Comparison of ENCODE assay signal across 16 mouse cellular contexts in the genomic region with DNA sequence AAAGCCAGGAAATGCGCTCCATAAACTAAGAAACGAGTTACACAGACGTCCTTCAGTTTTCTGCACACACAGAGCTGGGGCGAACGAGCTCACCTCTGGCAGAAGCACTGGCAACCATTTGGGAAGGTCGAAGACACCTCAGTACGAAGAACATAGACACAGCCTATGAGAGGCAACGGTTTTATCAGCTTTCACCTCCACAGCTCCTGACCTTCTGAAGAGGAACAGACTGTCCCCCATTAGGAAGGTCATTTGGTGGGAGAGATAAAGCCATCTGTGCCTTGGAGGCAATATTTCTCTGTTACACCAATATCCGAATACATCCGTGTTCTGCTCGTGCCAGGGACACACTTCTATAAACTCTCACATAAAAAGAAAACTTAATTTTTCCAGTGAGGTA.
DNase-seq lines count a peak whose midpoint lies in the region; ATAC-seq and TF ChIP-seq lines count a peak whose summit lies in the region.
"Had no signal": no experiment of that assay in that cellular context is flagged by ENCODE, and none has a peak within 500 bp of the region (broad histone marks: within the 10 kb centered on the region; RNA-seq: fewer than 3 reads in every experiment).

No protein-coding gene starts in this region.

- no peak for TF ChIP-seq POLR2A in kidney, adult 2 months (IDR thresholded peaks at IDR 0.05; ENCODE audit: low read depth, low read length)

- TF ChIP-seq CTCF in gastrocnemius, adult 2 months (IDR thresholded peaks at IDR 0.05): no peak
- TF ChIP-seq CTCF in kidney, adult 2 months (conservative IDR thresholded peaks at IDR 0.05; ENCODE audit: insufficient read depth, insufficient read length, low read depth, low read length): no peak
- TF ChIP-seq CTCF in midbrain, postnatal 0 days (IDR thresholded peaks at IDR 0.05): no peak

- no peak overlapping the region for H3K4me3 ChIP-seq in gastrocnemius, adult 2 months
- H3K4me3 ChIP-seq in kidney, embryonic 16.5 days (ENCODE audit: low read length): no peak overlapping the region
- H3K4me3 ChIP-seq in kidney, adult 2 months (ENCODE audit: insufficient read depth, low read depth, low read length): no peak overlapping the region
- H3K4me3 ChIP-seq in midbrain, embryonic 13.5 days (replicated peaks): no peak overlapping the region
- H3K4me3 ChIP-seq in midbrain, postnatal 0 days (ENCODE audit: low read depth, low read length): no peak overlapping the region
- H3K4me3 ChIP-seq: embryonic facial prominence, embryonic 12.5 days; heart, adult 2 months; heart, embryonic 13.5 days; hindbrain, embryonic 12.5 days had no signal

- DNase-seq in gastrocnemius, adult 2 months: no peak
- no peak for DNase-seq in gastrocnemius, postnatal 25 days
- DNase-seq in kidney, adult 2 months: no peak
- no peak for DNase-seq in midbrain, postnatal 0 days (ENCODE audit: low spot score)
- DNase-seq: cerebellum, adult 11-12 months; cerebellum, adult 9-10 months; gastrocnemius, postnatal 10 days; heart, adult 2 months; heart, postnatal 36 days had no signal

- no peak overlapping the region for H3K9ac ChIP-seq in kidney, embryonic 16.5 days (replicated peaks; ENCODE audit: low read length)
- H3K9ac ChIP-seq in midbrain, embryonic 13.5 days (replicated peaks): no peak overlapping the region
- H3K9ac ChIP-seq in midbrain, postnatal 0 days (replicated peaks; ENCODE audit: low read length, poor library complexity, severe bottlenecking): no peak overlapping the region
- H3K9ac ChIP-seq: embryonic facial prominence, embryonic 12.5 days; hindbrain, embryonic 12.5 days had no signal

- H3K27ac ChIP-seq in gastrocnemius, adult 2 months: peak overlapping the region; percentile 8; the same call in 1 of the 2 replicates
- peak overlapping the region; percentile 2; the same call in 1 of the 2 replicates for H3K27ac ChIP-seq in kidney, embryonic 16.5 days (ENCODE audit: low read length)
- H3K27ac ChIP-seq in kidney, adult 2 months (ENCODE audit: insufficient read depth, low read depth, low read length): no peak overlapping the region
- H3K27ac ChIP-seq in midbrain, embryonic 13.5 days: 0 out of 2 replicates have a peak overlapping the region, but pooled peaks have one; percentile 14
- H3K27ac ChIP-seq in midbrain, postnatal 0 days (ENCODE audit: low read depth, low read length): no peak overlapping the region
- H3K27ac ChIP-seq: embryonic facial prominence, embryonic 12.5 days; heart, adult 2 months; heart, embryonic 13.5 days; hindbrain, postnatal 0 days had no signal

- 71% methylated on average over 11 of the region's 11 CpGs for WGBS in kidney, embryonic 16.5 days
- 84% methylated on average over 11 of the region's 11 CpGs for WGBS in kidney, adult 2 months
- WGBS in midbrain, embryonic 13.5 days: 88% methylated on average over 11 of the region's 11 CpGs
- WGBS in midbrain, postnatal 0 days: 90% methylated on average over 11 of the region's 11 CpGs

- H3K4me2 ChIP-seq in kidney, embryonic 16.5 days (replicated peaks; ENCODE audit: low read depth, low read length): no peak overlapping the region
- no peak overlapping the region for H3K4me2 ChIP-seq in midbrain, embryonic 13.5 days (replicated peaks)
- H3K4me2 ChIP-seq in midbrain, postnatal 0 days (ENCODE audit: low read depth, low read length, poor library complexity, severe bottlenecking): no peak overlapping the region
- H3K4me2 ChIP-seq: embryonic facial prominence, embryonic 12.5 days; heart, embryonic 13.5 days; hindbrain, embryonic 12.5 days had no signal

- H3K36me3 ChIP-seq in kidney, embryonic 16.5 days (ENCODE audit: insufficient read depth, low read length): 0 out of 2 replicates have a peak, but pooled peaks cover 2% of the 10 kb centered on the region
- no peaks in the 10 kb centered on the region for H3K36me3 ChIP-seq in kidney, adult 2 months (ENCODE audit: control insufficient read depth, insufficient read depth, low read length)
- H3K36me3 ChIP-seq in midbrain, embryonic 13.5 days: peaks cover 16% of the 10 kb centered on the region
- H3K36me3 ChIP-seq in midbrain, postnatal 0 days (ENCODE audit: insufficient read depth, low read length): no peaks in the 10 kb centered on the region

- peaks cover 68% of the 10 kb centered on the region for H3K4me1 ChIP-seq in kidney, embryonic 16.5 days (ENCODE audit: insufficient read depth, low read length)
- H3K4me1 ChIP-seq in kidney, adult 2 months (ENCODE audit: control insufficient read depth, insufficient read depth, low read length): peaks cover 44% of the 10 kb centered on the region
- peaks cover 79% of the 10 kb centered on the region for H3K4me1 ChIP-seq in midbrain, embryonic 13.5 days (replicated peaks)
- peaks cover 12% of the 10 kb centered on the region for H3K4me1 ChIP-seq in midbrain, postnatal 0 days (ENCODE audit: insufficient read depth, low read length)

- ATAC-seq in kidney, embryonic 16.5 days (ENCODE audit: low FRiP score, low TSS enrichment): no peak
- no peak for ATAC-seq in midbrain, embryonic 13.5 days
- no peak for ATAC-seq in midbrain, postnatal 0 days (ENCODE audit: low FRiP score)
- ATAC-seq: forebrain, embryonic 14.5 days; hindbrain, postnatal 0 days had no signal

- H3K27me3 ChIP-seq in kidney, embryonic 16.5 days (ENCODE audit: insufficient read depth, low read length): no peaks in the 10 kb centered on the region
- no peaks in the 10 kb centered on the region for H3K27me3 ChIP-seq in kidney, adult 2 months (replicated peaks; ENCODE audit: control insufficient read depth, insufficient read depth, low read length)
- no peaks in the 10 kb centered on the region for H3K27me3 ChIP-seq in midbrain, embryonic 13.5 days
- no peaks in the 10 kb centered on the region for H3K27me3 ChIP-seq in midbrain, postnatal 0 days (ENCODE audit: insufficient read depth, low read length)
- H3K27me3 ChIP-seq: embryonic facial prominence, embryonic 12.5 days; heart, embryonic 13.5 days; hindbrain, embryonic 12.5 days had no signal

- H3K9me3 ChIP-seq in kidney, embryonic 16.5 days (ENCODE audit: low read length): no peaks in the 10 kb centered on the region
- no peaks in the 10 kb centered on the region for H3K9me3 ChIP-seq in midbrain, embryonic 13.5 days
- H3K9me3 ChIP-seq in midbrain, postnatal 0 days (ENCODE audit: low read length): no peaks in the 10 kb centered on the region
- H3K9me3 ChIP-seq: embryonic facial prominence, embryonic 12.5 days; heart, embryonic 13.5 days; hindbrain, embryonic 12.5 days had no signal

- intact Hi-C loops in gastrocnemius, adult 2 months (cut with DNase I): no loop called here

Comparison
In these comparisons a context has a peak if more than half of its experiments do, and no peak if none do; other contexts are left out.
1. H3K27ac ChIP-seq: peak in gastrocnemius, adult 2 months (single experiment), kidney, embryonic 16.5 days (single experiment) and midbrain, embryonic 13.5 days (single experiment); none in kidney, adult 2 months (single experiment) and midbrain, postnatal 0 days (single experiment).